Mouse (Mus musculus) spleen, postnatal 36 days (tissue): ENCODE data around the gene Pfkfb1.

Experiments
- DNase-seq, 2 experiments: peaks; one replicate each; pipeline ENCODE4 v3.0.0; 2022; ENCODE audit warnings: low spot score in 2 of 2, mixed read lengths in 1 of 2

Gene Pfkfb1

GRCm38 (mm10) chrX:150588023-150588764 lies at the start of gene Pfkfb1:
Gene Pfkfb1 (plus strand): TSS chrX:150588229.
- DNase-seq: peak; percentile 78 to 79

- DNase-seq: no peak
Observed at GRCm38 (mm10) chrX:150540111-150540510, 47.9 kb upstream of the Pfkfb1 start.

DNA sequence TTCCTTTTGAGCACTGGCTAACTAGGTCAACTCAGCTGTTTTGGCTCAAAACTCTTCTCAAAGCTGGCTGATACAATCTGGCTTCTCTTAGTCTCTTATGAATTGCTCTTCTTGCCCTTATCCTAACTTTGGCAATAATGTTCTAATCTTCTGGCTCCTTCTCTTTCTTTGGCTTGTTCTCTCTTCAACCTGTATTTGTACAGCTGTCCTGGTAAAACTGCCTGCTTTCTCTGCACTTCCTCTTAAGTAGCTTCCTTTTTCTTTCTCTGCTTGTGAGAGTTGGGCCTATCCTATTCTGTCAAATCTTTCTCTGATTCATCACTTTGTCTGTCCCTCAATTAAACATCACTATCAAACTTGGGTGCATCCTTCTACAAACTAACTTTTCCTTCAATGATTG lies 46.3 kb upstream of the Pfkfb1 start:
- DNase-seq: no peak

GRCm38 (mm10) chrX:150547239-150547638 lies 40.8 kb upstream of the Pfkfb1 start, which contains the start of gene Alas2:
Gene Alas2 (plus strand): TSS chrX:150547375.
- DNase-seq: peak in 1 of 2 experiments; percentile 1

DNA sequence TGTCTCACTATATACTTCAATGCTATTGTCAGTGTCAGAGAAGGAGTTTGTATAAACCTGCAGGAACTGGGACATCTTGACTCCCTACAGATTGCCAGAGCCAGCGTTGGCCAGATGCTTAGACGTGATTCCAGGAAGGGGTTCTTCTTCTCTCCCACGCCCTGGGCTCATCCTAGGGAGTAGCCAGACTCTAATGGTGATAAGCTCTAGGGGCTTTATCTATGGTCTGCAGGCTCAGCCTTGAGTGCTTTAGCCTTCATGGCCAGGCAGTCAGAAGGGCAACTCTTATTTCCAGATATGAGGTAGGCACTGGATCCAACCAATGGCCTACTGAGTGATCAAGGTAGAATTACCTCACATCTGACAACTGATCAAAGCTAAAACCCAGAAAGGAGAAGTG lies 38.4 kb upstream of the Pfkfb1 start:
- DNase-seq: peak; percentile 55 to 75

- DNase-seq: no peak
Observed at GRCm38 (mm10) chrX:150551986-150552385, 36.0 kb upstream of the Pfkfb1 start.

- DNase-seq: no peak
Observed at GRCm38 (mm10) chrX:150554032-150554431, 34.0 kb upstream of the Pfkfb1 start.

DNA sequence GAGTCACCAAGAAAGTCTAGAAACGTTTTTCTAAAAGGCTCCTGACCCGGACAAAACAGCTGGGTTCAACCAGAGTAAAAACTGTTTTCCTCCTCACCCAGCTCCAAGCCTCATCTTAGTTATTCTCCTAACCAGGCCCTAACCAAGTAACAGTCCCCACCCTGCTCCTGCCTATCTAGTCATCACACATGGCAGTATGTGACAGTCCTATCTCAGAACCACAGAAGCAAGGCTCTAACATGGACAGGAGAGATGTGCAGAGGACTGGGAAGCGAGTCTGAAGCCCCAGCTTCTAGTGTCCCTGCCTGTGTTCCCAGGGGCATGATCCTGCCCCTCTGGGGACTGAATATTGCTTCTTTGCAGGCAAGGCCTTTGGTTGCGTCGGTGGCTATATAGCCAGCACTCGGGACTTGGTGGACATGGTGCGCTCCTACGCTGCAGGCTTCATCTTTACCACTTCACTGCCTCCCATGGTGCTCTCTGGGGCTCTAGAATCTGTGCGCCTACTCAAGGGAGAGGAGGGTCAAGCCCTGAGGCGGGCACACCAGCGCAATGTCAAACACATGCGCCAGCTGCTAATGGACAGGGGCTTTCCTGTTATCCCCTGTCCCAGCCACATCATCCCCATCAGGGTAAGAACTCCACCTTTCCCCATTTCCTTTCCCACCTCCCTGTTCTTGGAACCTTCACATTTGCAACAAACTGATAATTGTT lies 23.2 kb upstream of the Pfkfb1 start:
- DNase-seq: peak; percentile 16 to 57

DNA sequence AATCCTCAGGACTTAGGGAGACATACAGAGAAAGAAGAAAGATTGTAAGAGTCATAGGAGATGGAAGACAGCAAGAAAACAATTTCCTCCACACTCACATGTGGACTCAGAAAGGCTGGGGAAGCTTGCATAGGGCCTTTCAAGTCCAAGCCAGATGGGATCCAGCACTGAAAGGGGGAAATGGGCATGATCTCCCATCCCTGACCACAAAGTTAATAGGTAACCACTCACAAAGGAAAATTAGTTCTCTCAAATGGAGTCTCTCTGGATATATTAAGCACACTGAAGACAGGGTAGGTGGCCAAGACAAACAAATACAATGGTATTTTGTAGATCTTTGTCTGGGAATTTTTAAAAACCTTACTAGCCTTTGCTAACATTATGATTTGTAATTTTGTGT lies 6.1 kb upstream of the Pfkfb1 start:
- no peak for DNase-seq

DNA sequence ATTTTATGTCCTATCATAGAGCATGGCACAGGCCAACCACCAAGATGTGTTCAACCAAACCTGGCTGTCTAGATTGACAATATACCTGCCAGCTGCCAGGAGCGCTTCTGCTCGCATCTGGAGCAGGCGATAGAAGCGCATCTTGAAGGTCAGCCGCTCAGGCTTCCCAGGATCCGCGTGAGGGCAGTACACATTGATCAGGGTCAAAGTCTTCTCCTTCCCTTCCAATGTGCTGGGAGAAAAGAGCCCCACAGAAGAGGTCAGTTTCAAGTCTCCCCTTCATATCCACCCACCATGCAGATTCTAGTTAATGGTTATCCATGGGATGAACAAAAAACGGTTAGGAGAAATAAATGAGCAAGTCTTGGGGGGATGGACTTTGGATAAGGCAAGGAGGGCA lies 2.9 kb upstream of the Pfkfb1 start:
- DNase-seq: no peak

DNA sequence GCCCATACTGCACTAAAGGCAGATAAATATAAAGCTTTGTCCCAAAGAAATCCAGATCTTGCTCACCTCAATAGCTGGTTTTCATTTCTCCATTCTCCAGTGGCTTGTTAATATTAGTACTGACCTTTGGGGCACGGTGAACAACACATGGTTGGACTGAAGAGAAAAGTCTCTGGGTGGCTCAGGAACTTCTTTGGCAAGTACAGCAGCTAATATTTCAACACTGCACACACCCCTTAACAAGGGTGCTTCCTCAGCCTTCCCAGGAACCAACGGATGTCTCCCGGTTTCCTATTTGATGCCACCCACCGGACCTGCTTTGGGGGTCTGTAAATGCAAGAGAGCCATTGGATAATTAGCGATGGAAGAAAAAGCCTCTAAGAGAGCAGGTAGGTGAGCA lies 1.7 kb downstream of the Pfkfb1 start, which contains the start of gene Apex2:
Gene Apex2, minus strand, starts transcription at position 173 of the 400 bp plus-strand sequence.
- DNase-seq: no peak

- no peak for DNase-seq
Observed at GRCm38 (mm10) chrX:150593266-150594035, 5.4 kb downstream of the Pfkfb1 start.

DNA sequence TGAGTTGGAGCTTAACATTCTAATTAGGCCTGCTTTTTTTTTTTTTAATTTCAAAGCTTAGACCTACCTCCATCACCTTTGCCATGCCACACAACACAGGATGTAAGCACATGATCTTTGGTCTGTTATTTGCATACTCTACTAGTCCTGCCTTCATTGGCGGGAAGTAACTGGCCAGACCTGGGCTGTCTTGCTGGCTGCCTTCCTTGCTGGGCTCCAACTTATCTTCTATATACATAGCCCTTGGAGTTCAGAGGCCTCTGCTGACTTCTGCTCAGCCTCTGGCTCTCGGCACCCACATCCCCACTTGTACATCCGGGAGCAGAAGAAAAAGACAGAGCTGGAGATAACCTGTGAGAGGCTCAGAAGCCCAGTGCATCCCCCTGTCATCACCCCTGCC lies 6.1 kb downstream of the Pfkfb1 start:
- DNase-seq: no peak

DNA sequence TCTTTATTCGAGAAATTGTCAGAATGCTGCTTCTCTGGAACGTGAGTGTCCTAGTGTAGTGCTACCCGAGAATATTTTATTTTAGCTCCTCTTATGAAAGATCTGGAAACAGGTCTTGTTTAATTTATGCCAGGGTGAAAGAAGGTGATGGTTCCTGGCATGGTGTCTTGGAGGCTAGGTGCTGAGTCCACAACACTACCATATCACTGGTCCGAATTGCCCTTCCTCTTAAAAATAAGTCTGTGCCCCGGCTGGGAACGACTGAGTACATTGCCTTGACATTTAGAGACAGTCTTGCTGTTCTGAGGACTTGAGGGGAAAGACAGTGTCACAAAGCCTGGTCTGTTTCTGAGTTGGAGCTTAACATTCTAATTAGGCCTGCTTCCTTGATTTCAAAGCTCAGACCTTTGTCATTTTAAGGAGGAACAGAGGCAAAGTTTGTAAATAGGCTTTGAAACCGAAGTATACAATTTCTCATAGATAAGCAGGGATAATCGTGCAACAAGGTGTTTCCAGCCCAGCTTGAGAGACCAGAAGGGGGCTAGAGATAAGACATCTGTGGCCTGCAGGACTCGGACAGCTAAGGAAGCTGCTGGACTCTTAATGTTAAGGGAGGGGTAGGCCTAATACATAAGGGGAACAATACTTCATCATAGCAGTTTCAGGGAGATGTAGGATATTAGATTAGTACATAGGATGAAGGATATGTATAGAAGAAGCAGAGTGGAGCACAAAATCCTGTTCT lies 7.2 kb downstream of the Pfkfb1 start:
- no peak for DNase-seq

GRCm38 (mm10) chrX:150598882-150599281 lies 10.9 kb downstream of the Pfkfb1 start:
- no peak for DNase-seq

- DNase-seq: no peak
Observed at GRCm38 (mm10) chrX:150636421-150636820, 48.4 kb downstream of the Pfkfb1 start.

GRCm38 (mm10) chrX:150656122-150656907 lies 68.3 kb downstream of the Pfkfb1 start:
- DNase-seq: no peak

DNA sequence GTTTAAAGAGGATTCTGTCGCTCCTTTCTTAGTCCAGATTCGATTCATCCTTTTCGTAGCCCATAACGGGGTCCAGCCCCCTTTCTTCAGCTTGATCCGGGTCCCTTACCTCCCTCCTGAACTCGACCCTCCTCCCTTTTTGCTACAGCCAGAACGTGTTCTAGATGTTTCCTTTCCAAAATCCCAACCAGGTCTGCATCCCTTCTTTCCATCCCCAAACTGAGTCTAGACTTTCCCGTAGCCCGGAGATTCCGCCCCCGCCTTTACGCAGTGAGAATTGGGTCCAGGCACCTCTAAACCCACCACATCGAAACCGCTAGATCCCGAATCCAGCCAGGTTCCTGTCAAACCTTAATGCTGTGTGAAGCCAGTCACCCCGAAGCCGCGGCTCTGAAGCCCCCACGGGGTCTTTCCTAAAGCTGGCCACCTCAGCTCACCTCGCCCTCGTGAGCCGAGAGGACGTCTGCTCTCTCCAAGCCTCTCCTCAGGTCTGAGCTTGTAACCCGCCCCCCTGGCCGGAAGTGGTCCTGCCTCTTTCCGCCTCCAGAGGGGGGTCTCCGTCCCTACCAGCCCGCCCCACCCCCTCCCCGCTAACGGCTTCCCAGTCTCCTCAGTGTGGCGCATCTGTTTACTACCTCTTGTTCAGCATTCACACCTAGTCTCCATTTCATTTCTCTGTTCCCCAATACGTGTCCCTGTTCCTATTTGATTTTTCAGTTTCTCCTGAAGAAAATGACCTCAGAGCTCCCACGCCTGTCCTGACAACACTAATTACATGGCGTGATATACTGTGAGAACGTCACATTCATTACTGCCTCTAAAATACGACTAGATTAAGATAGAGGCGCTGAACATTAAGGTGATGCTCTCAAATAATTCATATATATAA lies 69.1 kb downstream of the Pfkfb1 start, which contains the start of gene Tro:
Gene Tro, minus strand, starts transcription at position 676 of the 889 bp plus-strand sequence.
- DNase-seq: no peak

- no peak for DNase-seq
Observed at GRCm38 (mm10) chrX:150657797-150658118, 69.7 kb downstream of the Pfkfb1 start.

DNA sequence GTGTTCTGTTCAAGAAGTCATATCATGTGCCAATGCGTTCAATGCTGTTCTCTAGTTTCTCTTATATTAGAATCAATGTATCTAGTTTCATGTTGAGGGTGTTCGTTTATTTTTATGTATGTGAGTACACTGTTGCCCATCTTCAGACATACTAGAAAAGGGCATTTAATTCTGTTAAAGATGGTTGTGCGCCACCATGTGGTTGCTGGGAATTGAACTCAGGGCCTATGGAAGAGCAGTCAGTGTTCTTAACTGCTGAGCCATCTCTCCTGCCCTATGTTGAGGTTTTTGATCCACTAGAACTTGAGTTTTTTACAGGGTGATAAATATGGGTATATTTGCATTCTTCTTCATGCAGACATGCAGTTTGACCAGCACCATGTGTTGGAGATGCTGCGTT lies 74.8 kb downstream of the Pfkfb1 start:
- peak in 1 of 2 experiments; percentile 4 for DNase-seq
